Mouse (Mus musculus): Measurements from ENCODE around the gene Zglp1.

GRCm38 (mm10) chr9:21037481-21037891, 29.4 kb downstream of the Zglp1 start:
- no peak for TF ChIP-seq CTCF (IDR thresholded peaks at IDR 0.05; ENCODE audit: low read depth)
- TF ChIP-seq EP300 (IDR thresholded peaks at IDR 0.05; ENCODE audit: low read depth), result no peak

Data from liver, postnatal 0 days (tissue).